Mouse (Mus musculus) heart, embryonic 11.5 days (tissue): ENCODE data around the gene Kcnj6. TPM values are rescaled to one million over a fixed set of nuclear protein-coding genes. Genes with fewer than 3 reads are reported as not detected.

ENCODE experiments used
- ATAC-seq: fragments of 200-750 bp; cut with Nextera tagmentation; replicated peaks from 2 replicates; pipeline ENCODE4 v1.8.0; 2017; ENCODE audit warnings: moderate library complexity; ENCODE audit not compliant: insufficient number of reproducible peaks, low FRiP score, low TSS enrichment
- H3K27ac ChIP-seq: fragments of 300-500 bp; sonication (generic); 2 replicates; pipeline ENCODE4 v1.5.1; 2014; ENCODE audit warnings: mild to moderate bottlenecking, low read depth, low read length
- H3K27me3 ChIP-seq: fragments of 300-500 bp; sonication (generic); 2 replicates; pipeline ENCODE4 v1.6.1; 2014; ENCODE audit warnings: mild to moderate bottlenecking, low read length, mixed read lengths; ENCODE audit not compliant: control insufficient read depth, insufficient read depth
- H3K36me3 ChIP-seq: fragments of 300-500 bp; sonication (generic); 2 replicates; pipeline ENCODE4 v1.6.1; 2014; ENCODE audit warnings: mild to moderate bottlenecking, low read length, moderate library complexity, mixed read lengths; ENCODE audit not compliant: control insufficient read depth, insufficient read depth
- H3K4me1 ChIP-seq: fragments of 300-500 bp; sonication (generic); 2 replicates; pipeline ENCODE4 v1.6.1; 2014; ENCODE audit warnings: low read length; ENCODE audit not compliant: control insufficient read depth, insufficient read depth
- H3K4me2 ChIP-seq: fragments of 300-500 bp; sonication (generic); 2 replicates; pipeline ENCODE4 v1.6.1; 2014; ENCODE audit warnings: mild to moderate bottlenecking, moderate library complexity
- H3K4me3 ChIP-seq: fragments of 300-500 bp; sonication (generic); 2 replicates; pipeline ENCODE4 v1.5.1; 2014; ENCODE audit warnings: low read depth, low read length
- H3K9ac ChIP-seq: fragments of 300-500 bp; sonication (generic); 2 replicates; pipeline ENCODE4 v1.6.1; 2014; ENCODE audit warnings: mild to moderate bottlenecking, low read depth, low read length, moderate library complexity
- H3K9me3 ChIP-seq: fragments of 300-500 bp; sonication (generic); replicated peaks from 2 replicates; pipeline ENCODE4 v1.6.1; 2016; ENCODE audit warnings: low read length; ENCODE audit not compliant: control insufficient read depth
- WGBS: fragments of 180-500 bp; shearing (Covaris S2); extraction: QIAGEN DNeasy Blood & Tissue Kit; methylation state at CpG from one replicate; pipeline ENCODE4 v1.1.7; 2014; ENCODE audit not compliant: insufficient replicate concordance; 5-methylcytosine and 5-hydroxymethylcytosine counted together
- polyA plus RNA-seq: library from polyadenylated mRNA; unstranded; fragments of >200 nt; fragmentation: Nextera tagmentation; extraction: Ambion mirVana; gene quantifications from 2 replicates; pipeline ENCODE4 v1.2.1, GENCODE M21; 2014

Kcnj6 gene
- polyA plus RNA-seq, 1 experiment from 2014 or later = 0.19 TPM

- Histone ChIP-seq H3K36me3 (no peaks in the 10 kb centered on the region), H3K27me3 (no peaks in the 10 kb centered on the region), H3K4me2 (no peak overlapping the region), H3K9me3 (no peaks in the 10 kb centered on the region), H3K4me3 (no peak overlapping the region), H3K4me1 (no peaks in the 10 kb centered on the region), H3K27ac (no peak overlapping the region), H3K9ac (no peak overlapping the region)
- WGBS = 89% methylated on average over 5 of the region's 5 CpGs
- no peak for ATAC-seq
These were observed 141.5 kb downstream of the Kcnj6 start for GRCm38 (mm10) chr16:94855990-94856389.

GRCm38 (mm10) chr16:94852407-94853160 lies 144.9 kb downstream of the Kcnj6 start:
- H3K4me2 ChIP-seq = no peak overlapping the region
- H3K27me3 ChIP-seq = no peaks in the 10 kb centered on the region
- WGBS = 68% methylated on average over 19 of the region's 19 CpGs
- H3K9ac ChIP-seq = no peak overlapping the region
- H3K4me3 ChIP-seq = no peak overlapping the region
- H3K27ac ChIP-seq = no peak overlapping the region
- H3K4me1 ChIP-seq = no peaks in the 10 kb centered on the region
- H3K9me3 ChIP-seq = no peaks in the 10 kb centered on the region
- no peaks in the 10 kb centered on the region for H3K36me3 ChIP-seq
- no peak for ATAC-seq

- Histone ChIP-seq H3K27ac (no peak overlapping the region), H3K4me3 (no peak overlapping the region), H3K9ac (no peak overlapping the region), H3K27me3 (no peaks in the 10 kb centered on the region), H3K4me1 (no peaks in the 10 kb centered on the region), H3K9me3 (no peaks in the 10 kb centered on the region), H3K4me2 (no peak overlapping the region), H3K36me3 (no peaks in the 10 kb centered on the region)
- WGBS = 43% methylated on average over 14 of the region's 14 CpGs
- ATAC-seq = no peak
These were observed 147.1 kb downstream of the Kcnj6 start for GRCm38 (mm10) chr16:94850393-94850792.

GRCm38 (mm10) chr16:94845996-94846395 lies 151.5 kb downstream of the Kcnj6 start:
- 85% methylated on average over 5 of the region's 5 CpGs for WGBS
- Histone ChIP-seq H3K27ac (no peak overlapping the region), H3K4me1 (no peaks in the 10 kb centered on the region), H3K4me3 (no peak overlapping the region), H3K9ac (no peak overlapping the region), H3K27me3 (no peaks in the 10 kb centered on the region), H3K36me3 (no peaks in the 10 kb centered on the region), H3K4me2 (no peak overlapping the region), H3K9me3 (no peaks in the 10 kb centered on the region)
- no peak for ATAC-seq

- ATAC-seq = no peak
- WGBS = 48% methylated on average over 4 of the region's 4 CpGs
- Histone ChIP-seq H3K36me3 (no peaks in the 10 kb centered on the region), H3K27ac (no peak overlapping the region), H3K9ac (no peak overlapping the region), H3K4me2 (no peak overlapping the region), H3K4me1 (peaks cover 1% of the 10 kb centered on the region; the same call in 1 of the 2 replicates), H3K27me3 (no peaks in the 10 kb centered on the region), H3K4me3 (no peak overlapping the region), H3K9me3 (no peaks in the 10 kb centered on the region)
These were observed 152.7 kb downstream of the Kcnj6 start for GRCm38 (mm10) chr16:94844769-94845168.

- Histone ChIP-seq H3K27me3 (no peaks in the 10 kb centered on the region), H3K4me2 (no peak overlapping the region), H3K36me3 (no peaks in the 10 kb centered on the region), H3K27ac (0 out of 2 replicates have a peak overlapping the region, but pooled peaks have one; percentile 37), H3K9me3 (no peaks in the 10 kb centered on the region), H3K4me1 (peaks cover 9% of the 10 kb centered on the region; the same call in 1 of the 2 replicates), H3K4me3 (no peak overlapping the region), H3K9ac (no peak overlapping the region)
- WGBS = 27% methylated on average over 6 of the region's 6 CpGs
- no peak for ATAC-seq
These were observed 158.1 kb downstream of the Kcnj6 start for GRCm38 (mm10) chr16:94839398-94839797.

- no peak overlapping the region for H3K9ac ChIP-seq
- no peak overlapping the region for H3K27ac ChIP-seq
- H3K9me3 ChIP-seq = no peaks in the 10 kb centered on the region
- H3K27me3 ChIP-seq = no peaks in the 10 kb centered on the region
- no peak overlapping the region for H3K4me3 ChIP-seq
- peaks cover 9% of the 10 kb centered on the region; the same call in 1 of the 2 replicates for H3K4me1 ChIP-seq
- ATAC-seq = no peak
- no peak overlapping the region for H3K4me2 ChIP-seq
- H3K36me3 ChIP-seq = no peaks in the 10 kb centered on the region
- WGBS = 83% methylated on average over 9 of the region's 9 CpGs
These were observed 159.6 kb downstream of the Kcnj6 start for GRCm38 (mm10) chr16:94837881-94838280.

- WGBS = 86% methylated on average over 9 of the region's 9 CpGs
- H3K27me3 ChIP-seq = no peaks in the 10 kb centered on the region
- H3K9ac ChIP-seq = no peak overlapping the region
- no peak overlapping the region for H3K4me2 ChIP-seq
- no peaks in the 10 kb centered on the region for H3K9me3 ChIP-seq
- no peaks in the 10 kb centered on the region for H3K36me3 ChIP-seq
- peaks cover 5% of the 10 kb centered on the region; the same call in 1 of the 2 replicates for H3K4me1 ChIP-seq
- no peak overlapping the region for H3K27ac ChIP-seq
- ATAC-seq = no peak
- no peak overlapping the region for H3K4me3 ChIP-seq
These were observed 163.0 kb downstream of the Kcnj6 start for GRCm38 (mm10) chr16:94834502-94834901.

GRCm38 (mm10) chr16:94828166-94828565 lies 169.3 kb downstream of the Kcnj6 start:
- Histone ChIP-seq H3K9me3 (no peaks in the 10 kb centered on the region), H3K9ac (no peak overlapping the region), H3K4me3 (no peak overlapping the region), H3K27ac (peak overlapping the region; percentile 77; the same call in 1 of the 2 replicates), H3K36me3 (no peaks in the 10 kb centered on the region), H3K4me1 (no peaks in the 10 kb centered on the region), H3K27me3 (no peaks in the 10 kb centered on the region; the same call in 1 of the 2 replicates), H3K4me2 (no peak overlapping the region)
- ATAC-seq = 0 out of 2 replicates have a peak, but pooled peaks have one; percentile 46
- 82% methylated on average over 18 of the region's 18 CpGs for WGBS
